Mouse (Mus musculus): ENCODE data around the gene Ptpn18. TPM values are rescaled to one million over a fixed set of nuclear protein-coding genes. Genes with fewer than 3 reads are reported as not detected.

Ptpn18 gene
- polyA plus RNA-seq, 1 experiment from 2014 or later: 29.4 TPM

DNA sequence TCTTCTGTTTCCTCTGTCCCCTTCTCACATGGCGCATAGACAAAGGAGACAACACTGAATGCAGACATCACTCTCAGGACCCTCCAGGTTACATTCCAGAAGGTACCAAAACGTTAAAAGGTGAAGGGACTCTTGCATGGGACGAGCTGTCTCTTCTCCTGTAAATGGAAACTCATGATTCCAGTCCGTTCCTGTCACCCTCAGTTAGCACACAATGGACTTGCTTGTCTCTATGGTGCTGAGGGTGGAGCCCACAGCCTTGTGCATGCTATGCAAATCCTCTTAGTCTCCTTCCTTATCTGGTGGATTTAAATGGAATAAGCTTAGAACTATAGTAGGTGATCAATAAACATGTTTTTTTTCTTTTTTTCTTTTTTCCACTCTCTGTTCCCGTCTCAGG lies 10.2 kb downstream of the Ptpn18 start:
- no peak overlapping the region for H3K4me3 ChIP-seq (ENCODE audit: low read depth, low read length)
- H3K36me3 ChIP-seq (ENCODE audit: control insufficient read depth, insufficient read depth, low read length): no peaks in the 10 kb centered on the region
- no peaks in the 10 kb centered on the region for H3K9me3 ChIP-seq (ENCODE audit: control insufficient read depth, low read length)
- 61% methylated on average over 5 of the region's 5 CpGs for WGBS
- no peaks in the 10 kb centered on the region for H3K4me1 ChIP-seq (replicated peaks; ENCODE audit: control insufficient read depth, insufficient read depth)
- H3K9ac ChIP-seq (ENCODE audit: low read length): no peak overlapping the region
- DNase-seq (ENCODE audit: low spot score) (no peak), ATAC-seq (ENCODE audit: low FRiP score, low TSS enrichment) (no peak)
- no peak overlapping the region for H3K4me2 ChIP-seq (replicated peaks; ENCODE audit: low read depth)
- H3K27ac ChIP-seq (replicated peaks): no peak overlapping the region
- TF ChIP-seq CTCF (IDR thresholded peaks at IDR 0.05; ENCODE audit: low read depth): no peak
- TF ChIP-seq EP300 (optimal IDR thresholded peaks at IDR 0.05): no peak
- no peaks in the 10 kb centered on the region for H3K27me3 ChIP-seq (ENCODE audit: control insufficient read depth, insufficient read depth, low read length)

DNA sequence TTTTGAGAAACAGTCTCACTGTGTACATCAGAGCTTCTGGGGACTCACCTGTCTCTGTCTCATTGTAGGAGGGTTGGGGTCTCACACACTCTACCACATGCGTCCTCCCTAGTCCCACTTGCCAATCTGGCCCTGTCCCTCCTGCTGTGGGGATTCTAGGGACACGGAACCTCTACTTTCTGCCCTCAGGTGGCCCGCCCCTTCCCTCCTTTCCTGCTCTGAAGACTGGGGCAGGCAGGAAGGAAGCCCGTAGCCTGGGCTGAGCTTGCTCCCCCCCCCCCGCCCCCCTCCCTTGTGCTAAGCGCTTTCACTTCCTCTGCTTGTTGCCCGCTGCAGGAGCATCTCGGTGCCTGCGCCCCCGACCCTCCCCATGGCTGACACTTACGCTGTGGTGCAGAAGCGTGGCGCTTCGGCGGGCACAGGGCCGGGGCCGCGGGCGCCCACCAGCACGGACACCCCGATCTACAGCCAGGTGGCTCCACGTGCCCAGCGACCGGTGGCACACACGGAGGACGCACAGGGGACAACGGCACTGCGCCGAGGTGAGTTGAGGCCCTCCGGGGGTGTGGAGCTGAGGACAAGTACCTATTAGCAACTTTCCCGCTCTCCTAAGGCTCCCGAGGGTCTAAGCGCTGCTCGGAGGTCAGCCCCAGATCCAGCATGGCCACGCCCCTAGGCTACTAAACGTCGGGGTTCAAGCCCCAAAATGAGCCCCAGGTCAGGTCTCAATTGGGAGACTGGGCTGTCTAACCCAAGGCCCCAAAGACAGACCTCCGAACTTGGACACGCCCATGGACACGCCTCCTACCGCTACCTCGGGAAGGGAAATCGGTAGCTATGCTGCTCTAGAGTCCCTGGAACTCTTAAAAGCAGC lies 13.1 kb downstream of the Ptpn18 start:
- TF ChIP-seq EP300 (optimal IDR thresholded peaks at IDR 0.05) (no peak), CTCF (IDR thresholded peaks at IDR 0.05; ENCODE audit: low read depth) (peak; percentile 27; the same call in 1 of the 2 replicates)
- Histone ChIP-seq H3K9me3 (ENCODE audit: control insufficient read depth, low read length) (no peaks in the 10 kb centered on the region), H3K4me2 (replicated peaks; ENCODE audit: low read depth) (peak overlapping the region; percentile 95), H3K4me1 (replicated peaks; ENCODE audit: control insufficient read depth, insufficient read depth) (no peaks in the 10 kb centered on the region), H3K27me3 (ENCODE audit: control insufficient read depth, insufficient read depth, low read length) (no peaks in the 10 kb centered on the region), H3K4me3 (ENCODE audit: low read depth, low read length) (peak overlapping the region; percentile 51), H3K9ac (ENCODE audit: low read length) (peak overlapping the region; percentile 48), H3K27ac (replicated peaks) (no peak overlapping the region), H3K36me3 (ENCODE audit: control insufficient read depth, insufficient read depth, low read length) (no peaks in the 10 kb centered on the region)
- WGBS: 1% methylated on average over 41 of the region's 43 CpGs
- ATAC-seq (ENCODE audit: low FRiP score, low TSS enrichment) (peak; percentile 55), DNase-seq (ENCODE audit: low spot score) (peak; percentile 66)

DNA sequence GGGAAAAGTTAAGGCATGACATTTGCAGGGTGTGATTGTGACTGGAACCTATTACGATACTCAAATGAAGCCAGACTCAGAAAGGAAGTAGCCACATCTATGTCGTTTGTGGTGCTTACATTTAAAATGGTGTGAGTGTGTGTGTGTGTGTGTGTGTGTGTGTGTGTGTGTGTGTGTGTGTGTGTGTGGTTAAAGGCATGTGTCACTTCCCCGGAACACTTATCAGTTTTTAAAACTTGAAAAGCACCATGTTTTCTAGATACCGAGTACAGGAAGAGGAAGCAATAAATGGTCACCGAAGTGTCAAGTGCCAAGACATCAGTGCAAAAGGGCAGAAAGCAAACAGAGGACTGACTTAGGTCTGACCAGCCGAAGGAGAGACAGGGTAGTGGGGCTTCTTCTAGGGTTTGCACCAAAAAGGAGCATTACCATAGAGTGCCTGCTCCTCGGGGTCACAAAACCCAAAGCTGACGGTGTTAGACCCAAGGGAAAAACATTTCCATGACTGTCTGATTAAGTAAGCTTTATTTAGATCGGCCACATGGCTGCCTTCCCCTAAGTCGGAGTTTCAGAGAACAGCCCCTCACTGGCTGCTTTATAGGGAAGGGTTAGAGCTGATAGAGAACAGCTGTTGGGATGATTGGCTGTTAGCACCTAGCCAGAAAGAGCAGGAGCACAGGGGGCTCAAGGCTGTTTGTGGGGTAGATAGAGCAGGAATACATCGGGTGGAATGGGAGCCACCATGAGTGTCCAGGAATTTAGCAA lies 19.5 kb downstream of the Ptpn18 start:
- Histone ChIP-seq H3K4me1 (replicated peaks; ENCODE audit: control insufficient read depth, insufficient read depth) (no peaks in the 10 kb centered on the region), H3K4me3 (ENCODE audit: low read depth, low read length) (no peak overlapping the region), H3K9ac (ENCODE audit: low read length) (no peak overlapping the region), H3K27me3 (ENCODE audit: control insufficient read depth, insufficient read depth, low read length) (no peaks in the 10 kb centered on the region), H3K4me2 (replicated peaks; ENCODE audit: low read depth) (no peak overlapping the region), H3K36me3 (ENCODE audit: control insufficient read depth, insufficient read depth, low read length) (no peaks in the 10 kb centered on the region), H3K27ac (replicated peaks) (no peak overlapping the region), H3K9me3 (ENCODE audit: control insufficient read depth, low read length) (no peaks in the 10 kb centered on the region)
- no peak for DNase-seq (ENCODE audit: low spot score)
- ATAC-seq (ENCODE audit: low FRiP score, low TSS enrichment): no peak
- WGBS: 38% methylated on average over 11 of the region's 11 CpGs
- TF ChIP-seq EP300 (optimal IDR thresholded peaks at IDR 0.05) (no peak), CTCF (IDR thresholded peaks at IDR 0.05; ENCODE audit: low read depth) (no peak)

DNA sequence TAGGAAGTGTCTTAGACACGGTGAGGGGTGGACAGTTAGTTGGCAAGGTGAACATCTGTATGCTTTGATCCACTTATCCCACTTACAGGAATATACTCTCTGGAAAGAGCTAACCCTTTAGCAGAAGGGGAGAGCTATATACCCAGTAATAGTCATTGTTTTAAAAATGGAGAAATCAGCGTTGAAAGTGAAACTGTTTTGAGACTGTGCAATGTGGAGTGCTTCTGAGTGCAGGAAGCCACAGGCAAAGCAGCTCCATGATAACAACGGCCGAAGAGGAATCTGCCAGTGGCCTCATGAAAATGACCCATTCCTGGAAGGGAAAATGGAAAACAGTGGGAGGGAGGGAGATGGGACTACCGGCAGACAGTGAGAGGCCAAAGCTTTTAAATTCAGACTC lies 21.2 kb downstream of the Ptpn18 start:
- H3K9ac ChIP-seq (ENCODE audit: low read length): no peak overlapping the region
- H3K4me1 ChIP-seq (replicated peaks; ENCODE audit: control insufficient read depth, insufficient read depth): no peaks in the 10 kb centered on the region
- ATAC-seq (ENCODE audit: low FRiP score, low TSS enrichment) (no peak), DNase-seq (ENCODE audit: low spot score) (no peak)
- H3K27me3 ChIP-seq (ENCODE audit: control insufficient read depth, insufficient read depth, low read length): no peaks in the 10 kb centered on the region
- H3K27ac ChIP-seq (replicated peaks): no peak overlapping the region
- TF ChIP-seq EP300 (optimal IDR thresholded peaks at IDR 0.05): no peak
- no peak for TF ChIP-seq CTCF (IDR thresholded peaks at IDR 0.05; ENCODE audit: low read depth)
- no peaks in the 10 kb centered on the region for H3K36me3 ChIP-seq (ENCODE audit: control insufficient read depth, insufficient read depth, low read length)
- no peak overlapping the region for H3K4me2 ChIP-seq (replicated peaks; ENCODE audit: low read depth)
- H3K4me3 ChIP-seq (ENCODE audit: low read depth, low read length): no peak overlapping the region
- no peaks in the 10 kb centered on the region for H3K9me3 ChIP-seq (ENCODE audit: control insufficient read depth, low read length)
- WGBS: 57% methylated on average over 5 of the region's 5 CpGs

DNA sequence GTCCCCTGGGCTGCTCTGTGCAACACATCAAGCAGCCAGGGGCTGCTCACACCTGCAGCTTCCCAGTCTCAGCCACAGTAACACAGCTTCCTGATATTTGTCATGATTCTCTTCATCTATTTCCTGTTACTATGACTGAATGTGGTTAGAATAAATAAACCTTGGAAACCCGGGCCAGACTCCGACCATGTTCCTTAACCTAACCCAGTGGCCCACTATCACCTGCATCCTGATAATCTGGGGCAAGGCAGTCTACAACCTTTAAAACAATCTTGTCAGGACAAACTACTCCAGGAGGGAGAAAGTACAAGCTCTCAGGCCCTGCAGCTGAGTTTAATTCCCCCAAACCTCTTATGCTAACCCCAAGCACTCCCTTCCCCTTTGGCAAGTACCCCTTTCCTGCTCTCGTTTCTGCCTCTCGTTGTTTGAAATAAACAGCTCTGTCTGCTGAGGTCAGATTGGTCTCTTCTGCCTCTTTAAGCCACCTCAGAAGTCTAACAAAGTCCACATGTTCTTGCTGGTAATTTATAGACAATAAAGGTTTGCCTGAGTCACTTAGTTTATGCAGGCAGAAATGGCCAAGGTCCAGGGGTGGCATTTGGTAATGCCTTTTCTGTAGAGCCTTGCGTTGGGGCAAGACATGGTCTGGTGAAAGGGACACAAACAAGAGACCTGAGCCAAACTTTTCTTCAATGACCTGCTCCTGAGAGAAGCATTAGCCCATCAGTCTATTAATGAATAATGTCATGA lies 22.5 kb downstream of the Ptpn18 start:
- Histone ChIP-seq H3K9me3 (ENCODE audit: control insufficient read depth, low read length) (no peaks in the 10 kb centered on the region), H3K4me3 (ENCODE audit: low read depth, low read length) (no peak overlapping the region), H3K36me3 (ENCODE audit: control insufficient read depth, insufficient read depth, low read length) (no peaks in the 10 kb centered on the region), H3K9ac (ENCODE audit: low read length) (no peak overlapping the region), H3K4me2 (replicated peaks; ENCODE audit: low read depth) (no peak overlapping the region), H3K27ac (replicated peaks) (no peak overlapping the region), H3K4me1 (replicated peaks; ENCODE audit: control insufficient read depth, insufficient read depth) (no peaks in the 10 kb centered on the region), H3K27me3 (ENCODE audit: control insufficient read depth, insufficient read depth, low read length) (no peaks in the 10 kb centered on the region)
- ATAC-seq (ENCODE audit: low FRiP score, low TSS enrichment) (0 out of 2 replicates have a peak, but pooled peaks have one; percentile 21), DNase-seq (ENCODE audit: low spot score) (no peak)
- WGBS: 34% methylated on average over 5 of the region's 5 CpGs
- no peak for TF ChIP-seq CTCF (IDR thresholded peaks at IDR 0.05; ENCODE audit: low read depth)
- no peak for TF ChIP-seq EP300 (optimal IDR thresholded peaks at IDR 0.05)
